Mouse (Mus musculus) neural tube, embryonic 13.5 days (tissue): ENCODE measurements around the gene Olfr1453. TPM values are rescaled to one million over a fixed set of nuclear protein-coding genes. Genes with fewer than 3 reads are reported as not detected.
"Not testable (repeated sequence)": the region's sequence is repeated elsewhere in the genome, so short reads cannot be mapped to it uniquely, and the experiment has no call there.

Experiments
- ATAC-seq: fragments of 200-750 bp; cut with Nextera tagmentation; 2 replicates; pipeline ENCODE4 v1.8.0; 2017; ENCODE audit warnings: low read depth, mild to moderate bottlenecking, moderate TSS enrichment, moderate library complexity
- H3K27ac ChIP-seq: fragments of 300-500 bp; sonication (generic); replicated peaks from 2 replicates; pipeline ENCODE4 v1.5.1; 2015; ENCODE audit warnings: moderate library complexity, mild to moderate bottlenecking, inconsistent platforms
- H3K27me3 ChIP-seq: fragments of 300-500 bp; sonication (generic); 2 replicates; pipeline ENCODE4 v1.6.1; 2015; ENCODE audit warnings: mild to moderate bottlenecking, inconsistent platforms
- H3K36me3 ChIP-seq: fragments of 300-500 bp; sonication (generic); 2 replicates; pipeline ENCODE4 v1.6.1; 2015; ENCODE audit warnings: mild to moderate bottlenecking, inconsistent platforms
- H3K4me1 ChIP-seq: fragments of 300-500 bp; sonication (generic); replicated peaks from 2 replicates; pipeline ENCODE4 v1.6.1; 2015; ENCODE audit warnings: inconsistent platforms
- H3K4me2 ChIP-seq: fragments of 300-500 bp; sonication (generic); 2 replicates; pipeline ENCODE4 v1.6.1; 2015; ENCODE audit warnings: inconsistent platforms, mild to moderate bottlenecking, moderate library complexity
- H3K4me3 ChIP-seq: fragments of 300-500 bp; sonication (generic); 2 replicates; pipeline ENCODE4 v1.5.1; 2015; ENCODE audit warnings: mild to moderate bottlenecking, inconsistent platforms
- H3K9ac ChIP-seq: fragments of 300-500 bp; sonication (generic); 2 replicates; pipeline ENCODE4 v1.6.1; 2015; ENCODE audit warnings: moderate library complexity, mild to moderate bottlenecking, inconsistent platforms
- H3K9me3 ChIP-seq: fragments of 300-500 bp; sonication (generic); 2 replicates; pipeline ENCODE4 v1.6.1; 2016; ENCODE audit warnings: inconsistent platforms
- WGBS: fragments of 180-500 bp; shearing (Covaris S2); methylation state at CpG from one replicate; pipeline ENCODE4 v1.1.7; 2015; 5-methylcytosine and 5-hydroxymethylcytosine counted together
- polyA plus RNA-seq: library from polyadenylated mRNA; unstranded; fragments of >200 nt; fragmentation: Nextera tagmentation; extraction: Ambion mirVana; gene quantifications from 2 replicates; pipeline ENCODE4 v1.2.1, GENCODE M21; 2015

The Olfr1453 gene
- polyA plus RNA-seq: not detected in 2 replicates

DNA sequence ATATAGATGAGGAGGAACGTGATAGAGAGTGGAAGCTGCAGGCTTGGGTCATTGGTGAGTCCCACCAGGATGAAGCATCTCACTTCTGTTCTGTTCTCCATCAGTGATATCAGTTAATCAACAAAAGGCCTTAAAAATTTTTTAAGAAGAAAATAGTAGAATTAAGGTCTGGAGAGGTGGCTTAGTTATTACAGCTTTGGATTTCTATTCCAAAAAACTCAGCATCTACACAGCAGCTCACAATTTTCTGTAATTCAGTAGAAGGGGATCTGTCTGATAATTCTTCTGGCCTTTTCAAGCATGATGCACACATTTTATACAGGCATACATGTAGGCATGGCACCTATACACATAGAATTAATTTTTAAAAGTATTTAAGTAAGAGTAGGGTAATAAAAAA is at the start of gene Olfr1453:
Gene Olfr1453 (minus strand): TSS at position 101 of the 400 bp plus-strand sequence.
- no peaks in the 10 kb centered on the region for H3K36me3 ChIP-seq
- no peak within 1 kb of the TSS for H3K27ac ChIP-seq
- no peaks in the 10 kb centered on the region for H3K4me1 ChIP-seq
- H3K4me3 ChIP-seq: no peak within 1 kb of the TSS
- H3K9ac ChIP-seq: no peak within 1 kb of the TSS
- no peak within 1 kb of the TSS for H3K4me2 ChIP-seq
- 64% methylated on average over 1 of the region's 1 CpGs for whole genome bisulfite sequencing
- ATAC-seq: no peak
- 0 out of 2 replicates have a peak, but pooled peaks cover 5% of the 10 kb centered on the region for H3K9me3 ChIP-seq
- H3K27me3 ChIP-seq: no peaks in the 10 kb centered on the region

DNA sequence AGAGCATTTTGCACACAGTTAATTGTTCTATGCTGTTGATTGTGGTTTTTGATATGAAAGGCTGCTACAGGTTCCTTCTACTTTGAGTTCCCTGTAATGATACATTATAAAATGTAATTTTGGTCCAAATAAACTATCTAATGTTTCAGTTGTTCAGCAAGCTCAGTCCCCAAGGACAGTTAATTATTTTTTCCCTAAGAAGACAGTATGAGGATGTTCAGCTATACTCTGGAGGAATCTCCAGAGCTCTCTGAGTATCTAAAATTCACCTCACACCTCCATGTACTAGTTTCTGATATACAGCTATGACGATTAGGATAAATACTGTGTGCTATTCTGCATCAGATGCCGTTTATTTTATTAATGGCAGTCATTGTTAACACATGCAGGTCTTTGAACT is 32.2 kb upstream of the Olfr1453 start, which contains the start of gene Olfr1454:
Gene Olfr1454 (plus strand): TSS at position 301 of the 400 bp plus-strand sequence.
- Histone ChIP-seq H3K9me3 (peaks cover 18% of the 10 kb centered on the region; the same call in 1 of the 2 replicates), H3K4me1 (no peaks in the 10 kb centered on the region), H3K36me3 (no peaks in the 10 kb centered on the region), H3K27me3 (no peaks in the 10 kb centered on the region), H3K9ac (no peak within 1 kb of the TSS), H3K4me2 (no peak within 1 kb of the TSS), H3K27ac (no peak within 1 kb of the TSS), H3K4me3 (no peak within 1 kb of the TSS)
- no peak for ATAC-seq
- 75% methylated on average over 2 of the region's 2 CpGs for WGBS

DNA sequence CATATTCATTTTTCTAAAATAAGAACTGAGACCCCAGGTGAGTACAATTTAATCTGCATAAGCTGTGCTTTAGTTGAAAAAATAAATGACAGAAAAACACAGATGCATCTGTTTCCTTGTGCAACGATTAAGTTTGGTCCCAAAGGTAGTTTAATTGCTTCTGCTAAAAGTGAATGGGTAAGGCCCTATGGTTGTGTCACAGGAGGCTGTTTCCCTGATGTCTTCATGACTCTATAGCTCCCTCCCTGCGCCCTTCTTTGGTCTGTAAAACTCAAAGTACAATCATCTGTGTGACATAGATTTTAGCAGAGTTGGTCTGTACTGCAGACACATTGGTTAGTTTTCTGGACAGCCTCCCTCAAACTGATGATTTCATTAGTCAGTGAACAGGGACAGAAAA is 33.4 kb downstream of the Olfr1453 start, which contains the start of gene Olfr1451:
Gene Olfr1451 (plus strand): TSS at position 301 of the 400 bp plus-strand sequence.
- Histone ChIP-seq H3K27me3 (no peaks in the 10 kb centered on the region), H3K36me3 (no peaks in the 10 kb centered on the region), H3K4me2 (no peak within 1 kb of the TSS), H3K9me3 (peaks cover 18% of the 10 kb centered on the region), H3K4me3 (no peak within 1 kb of the TSS), H3K4me1 (no peaks in the 10 kb centered on the region), H3K27ac (no peak within 1 kb of the TSS), H3K9ac (no peak within 1 kb of the TSS)
- no peak for ATAC-seq
- WGBS: 73% methylated on average over 2 of the region's 2 CpGs

DNA sequence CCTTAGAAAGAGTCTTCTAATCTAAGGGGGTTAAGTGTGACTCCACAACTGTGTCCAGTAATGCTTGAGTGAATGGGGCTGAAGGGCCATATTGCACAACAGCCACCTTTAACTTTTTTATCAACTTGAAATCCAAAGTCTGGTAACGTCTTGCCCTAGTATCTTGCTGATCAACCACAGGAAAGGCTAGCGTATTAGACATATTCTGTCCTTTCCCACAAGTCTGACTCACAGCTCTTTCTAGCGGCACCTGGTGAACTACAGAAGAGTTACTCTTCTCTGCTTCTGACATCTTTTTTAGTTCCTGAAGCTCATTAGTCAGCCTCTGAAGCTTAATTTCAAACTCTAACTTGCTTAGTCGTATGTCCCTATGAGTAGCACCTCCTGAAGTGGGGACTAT is 35.8 kb downstream of the Olfr1453 start:
- not testable (repeated sequence) for ATAC-seq, H3K27ac ChIP-seq, H3K4me3 ChIP-seq, H3K36me3 ChIP-seq, H3K27me3 ChIP-seq, H3K4me2 ChIP-seq, H3K9ac ChIP-seq, H3K4me1 ChIP-seq
- H3K9me3 ChIP-seq: peaks cover 12% of the 10 kb centered on the region
- 93% methylated on average over 4 of the region's 4 CpGs for WGBS

Other genes with a start within 250 kb of the Olfr1453 start
- gene Zfp91, start 232.2 kb downstream of the Olfr1453 start, polyA plus RNA-seq: 14.8 and 15.4 TPM in 2 replicates
- 1.2 and 1.9 TPM in 2 replicates for gene Lpxn, start 232.1 kb downstream of the Olfr1453 start, polyA plus RNA-seq
- not detected in 2 replicates for gene Gm5244, start 181.6 kb downstream of the Olfr1453 start, polyA plus RNA-seq
- gene Olfr1444, start 171.0 kb downstream of the Olfr1453 start, polyA plus RNA-seq: not detected in 2 replicates
- gene Olfr1445, start 144.5 kb downstream of the Olfr1453 start, polyA plus RNA-seq: not detected in 2 replicates
- gene Olfr1446, start 134.8 kb downstream of the Olfr1453 start, polyA plus RNA-seq: not detected in 2 replicates
- gene Olfr1447, start 124.6 kb downstream of the Olfr1453 start, polyA plus RNA-seq: not detected in 2 replicates
- not detected in 2 replicates for gene Olfr1448, start 103.9 kb downstream of the Olfr1453 start, polyA plus RNA-seq
- gene Olfr1449, start 97.5 kb downstream of the Olfr1453 start, polyA plus RNA-seq: not detected in 2 replicates
- gene Olfr1450, start 78.1 kb downstream of the Olfr1453 start, polyA plus RNA-seq: not detected in 2 replicates
- not detected in 2 replicates for gene Olfr1451, start 33.3 kb downstream of the Olfr1453 start, polyA plus RNA-seq
- gene Olfr1454, start 32.3 kb upstream of the Olfr1453 start, polyA plus RNA-seq: not detected in 2 replicates
- not detected in 2 replicates for gene Olfr1457, start 69.6 kb upstream of the Olfr1453 start, polyA plus RNA-seq
- not detected in 2 replicates for gene Olfr1458, start 78.4 kb upstream of the Olfr1453 start, polyA plus RNA-seq
- gene Olfr1459, start 121.2 kb upstream of the Olfr1453 start, polyA plus RNA-seq: not detected in 2 replicates
- not detected in 2 replicates for gene Olfr1461, start 134.7 kb upstream of the Olfr1453 start, polyA plus RNA-seq
- gene Olfr1462, start 157.4 kb upstream of the Olfr1453 start, polyA plus RNA-seq: not detected in 2 replicates
- gene Olfr1463, start 203.0 kb upstream of the Olfr1453 start, polyA plus RNA-seq: not detected in 2 replicates